Mouse (Mus musculus) urinary bladder, postnatal 10 days (tissue): ENCODE measurements at regions not wholly inside any gene's neighbourhood (a gene's known extent, or its start where the extent isn't known, plus 50 kb on each side); places are given as distances from the start of the nearest gene placed in this dataset.

ENCODE experiments used
- DNase-seq: peaks from one replicate; pipeline ENCODE4 v3.0.0; 2022; ENCODE audit warnings: low spot score

GRCm38 (mm10) chr15:93785846-93786412, 190.2 kb upstream of the Prickle1 start:
- no peak for DNase-seq

- DNase-seq: no peak
Observed at GRCm38 (mm10) chr15:93783736-93784135, 188.0 kb upstream of the Prickle1 start.

- DNase-seq: no peak
Observed at GRCm38 (mm10) chr15:93775199-93775745, 179.6 kb upstream of the Prickle1 start.

GRCm38 (mm10) chr15:93774340-93774739, 178.6 kb upstream of the Prickle1 start:
- DNase-seq: no peak

- DNase-seq: no peak
Observed at GRCm38 (mm10) chr15:93766981-93767380, 171.3 kb upstream of the Prickle1 start.

- no peak for DNase-seq
Observed at GRCm38 (mm10) chr15:93763047-93763446, 167.4 kb upstream of the Prickle1 start.

- DNase-seq: no peak
Observed at GRCm38 (mm10) chr15:93758204-93758836, 162.6 kb upstream of the Prickle1 start.

- DNase-seq: no peak
Observed at GRCm38 (mm10) chr15:93755989-93756388, 160.3 kb upstream of the Prickle1 start.

- no peak for DNase-seq
Observed at GRCm38 (mm10) chr15:93751817-93752216, 156.1 kb upstream of the Prickle1 start.

- DNase-seq: no peak
Observed at GRCm38 (mm10) chr15:93750953-93751352, 155.3 kb upstream of the Prickle1 start.

- no peak for DNase-seq
Observed at GRCm38 (mm10) chr15:93744191-93744945, 148.7 kb upstream of the Prickle1 start.

- no peak for DNase-seq
Observed at GRCm38 (mm10) chr15:93733731-93734510, 138.2 kb upstream of the Prickle1 start.

- no peak for DNase-seq
Observed at GRCm38 (mm10) chr15:93732825-93733224, 137.1 kb upstream of the Prickle1 start.

- DNase-seq: no peak
Observed at GRCm38 (mm10) chr15:93731161-93731560, 135.5 kb upstream of the Prickle1 start.

GRCm38 (mm10) chr15:93715443-93715842, 119.8 kb upstream of the Prickle1 start:
- no peak for DNase-seq

GRCm38 (mm10) chr15:93713428-93713827, 117.7 kb upstream of the Prickle1 start:
- DNase-seq: peak; percentile 54

- no peak for DNase-seq
Observed at GRCm38 (mm10) chr15:93712594-93712993, 116.9 kb upstream of the Prickle1 start.

- no peak for DNase-seq
Observed at GRCm38 (mm10) chr15:93711150-93711784, 115.6 kb upstream of the Prickle1 start.

- DNase-seq: no peak
Observed at GRCm38 (mm10) chr15:93710493-93711149, 114.9 kb upstream of the Prickle1 start.

- no peak for DNase-seq
Observed at GRCm38 (mm10) chr15:93706366-93706930, 110.8 kb upstream of the Prickle1 start.

- DNase-seq: no peak
Observed at GRCm38 (mm10) chr15:93705651-93706050, 110.0 kb upstream of the Prickle1 start.
